Mouse (Mus musculus) hindbrain, postnatal 0 days (tissue): ENCODE measurements at regions not wholly inside any gene's neighbourhood (a gene's known extent, or its start where the extent isn't known, plus 50 kb on each side); places are given as distances from the start of the nearest gene placed in this dataset.

Source experiments
- ATAC-seq: fragments of 200-750 bp; cut with Nextera tagmentation; 2 replicates; pipeline ENCODE4 v1.8.0; 2017; ENCODE audit warnings: mild to moderate bottlenecking, moderate TSS enrichment, moderate library complexity
- DNase-seq: peaks from one replicate; pipeline ENCODE4 v3.0.0-alpha.2; 2015; ENCODE audit warnings: low spot score
- H3K27ac ChIP-seq: fragments of 300-500 bp; sonication (generic); 2 replicates; pipeline ENCODE4 v1.5.1; 2014; ENCODE audit warnings: mild to moderate bottlenecking
- H3K27me3 ChIP-seq: fragments of 300-500 bp; sonication (generic); 2 replicates; pipeline ENCODE4 v1.6.1; 2014; ENCODE audit warnings: low read length, mixed read lengths; ENCODE audit not compliant: insufficient read depth
- H3K36me3 ChIP-seq: fragments of 300-500 bp; sonication (generic); 2 replicates; pipeline ENCODE4 v1.6.1; 2014; ENCODE audit warnings: low read length, mixed read lengths; ENCODE audit not compliant: insufficient read depth
- H3K4me1 ChIP-seq: fragments of 300-500 bp; sonication (generic); 2 replicates; pipeline ENCODE4 v1.6.1; 2014; ENCODE audit warnings: antibody characterized with exemption, low read length, mixed read lengths; ENCODE audit not compliant: insufficient read depth
- H3K4me2 ChIP-seq: fragments of 300-500 bp; sonication (generic); 2 replicates; pipeline ENCODE4 v1.6.1; 2014; ENCODE audit warnings: low read depth, mild to moderate bottlenecking, low read length, moderate library complexity, mixed read lengths
- H3K4me3 ChIP-seq: fragments of 300-500 bp; sonication (generic); 2 replicates; pipeline ENCODE4 v1.5.1; 2014; ENCODE audit warnings: low read length
- H3K9ac ChIP-seq: fragments of 300-500 bp; sonication (generic); replicated peaks from 2 replicates; pipeline ENCODE4 v1.6.1; 2014; ENCODE audit warnings: mild to moderate bottlenecking, low read length, moderate library complexity, mixed read lengths
- H3K9me3 ChIP-seq: fragments of 300-500 bp; sonication (generic); 2 replicates; pipeline ENCODE4 v1.6.1; 2016; ENCODE audit warnings: low read length, mixed read lengths
- CTCF ChIP-seq: IDR thresholded peaks from 2 replicates; pipeline ENCODE4 v1.5.1; 2016; ENCODE audit warnings: antibody characterized with exemption, control low read depth, low read depth
- WGBS: fragments of 180-500 bp; shearing (Covaris S2); extraction: QIAGEN DNeasy Blood & Tissue Kit; methylation state at CpG from one replicate; pipeline ENCODE4 v1.1.7; 2014; 5-methylcytosine and 5-hydroxymethylcytosine counted together

GRCm38 (mm10) chr15:71275876-71276565, 2558.3 kb upstream of the Gm6569 start:
- Histone ChIP-seq H3K27me3 (no peaks in the 10 kb centered on the region), H3K27ac (no peak overlapping the region), H3K4me2 (no peak overlapping the region), H3K9ac (no peak overlapping the region), H3K9me3 (no peaks in the 10 kb centered on the region), H3K4me3 (no peak overlapping the region), H3K4me1 (no peaks in the 10 kb centered on the region), H3K36me3 (no peaks in the 10 kb centered on the region)
- no peak for TF ChIP-seq CTCF
- 62% methylated on average over 2 of the region's 2 CpGs for WGBS
- DNase-seq: peak; percentile 37
- no peak for ATAC-seq

DNA sequence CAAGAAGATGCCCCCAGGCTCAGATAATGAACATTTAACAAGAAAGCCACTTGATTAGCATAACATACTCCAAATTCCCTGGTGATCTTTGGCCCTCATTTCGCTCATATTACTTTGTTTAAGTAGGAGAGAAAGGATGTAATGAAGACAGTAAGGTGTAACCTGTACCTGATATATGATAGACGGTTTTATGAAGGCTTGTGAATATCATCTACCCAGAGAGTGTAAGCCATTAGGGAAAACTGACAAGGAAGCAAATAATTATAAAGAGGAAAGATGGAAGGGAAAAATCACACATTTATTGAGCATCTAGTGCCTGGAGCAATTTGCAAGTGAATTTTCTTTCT, 2557.8 kb upstream of the Gm6569 start:
- Histone ChIP-seq H3K4me1 (no peaks in the 10 kb centered on the region), H3K9ac (no peak overlapping the region), H3K9me3 (no peaks in the 10 kb centered on the region), H3K36me3 (no peaks in the 10 kb centered on the region), H3K27ac (no peak overlapping the region), H3K27me3 (no peaks in the 10 kb centered on the region), H3K4me3 (no peak overlapping the region), H3K4me2 (no peak overlapping the region)
- ATAC-seq (no peak), DNase-seq (no peak)
- TF ChIP-seq CTCF: no peak
- WGBS: 55% methylated on average over 2 of the region's 2 CpGs

DNA sequence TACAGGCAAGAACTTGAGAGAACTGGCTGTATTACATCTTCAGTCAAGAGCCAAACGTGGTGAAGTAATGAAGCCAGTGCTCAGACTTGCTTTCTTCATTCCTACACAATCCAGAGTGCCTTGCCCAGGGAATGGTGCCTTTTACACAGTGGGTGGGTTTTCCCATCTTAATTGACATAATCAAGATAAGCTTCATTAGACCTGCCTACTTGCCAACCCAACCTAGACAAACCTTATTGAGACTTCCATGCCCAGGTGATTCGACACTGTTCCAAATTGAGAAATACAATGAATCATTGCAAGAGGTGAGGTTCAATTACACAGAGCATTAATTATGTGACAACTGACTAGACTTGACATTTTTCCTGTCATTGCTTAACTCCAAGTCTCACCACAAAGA, 2557.0 kb upstream of the Gm6569 start:
- Histone ChIP-seq H3K9me3 (no peaks in the 10 kb centered on the region), H3K4me3 (no peak overlapping the region), H3K27ac (no peak overlapping the region), H3K36me3 (no peaks in the 10 kb centered on the region), H3K9ac (no peak overlapping the region), H3K4me1 (no peaks in the 10 kb centered on the region), H3K4me2 (no peak overlapping the region), H3K27me3 (no peaks in the 10 kb centered on the region)
- peak; percentile 1 for DNase-seq
- no peak for TF ChIP-seq CTCF
- whole genome bisulfite sequencing: 63% methylated on average over 2 of the region's 2 CpGs
- no peak for ATAC-seq

- 74% methylated on average over 3 of the region's 3 CpGs for WGBS
- Histone ChIP-seq H3K36me3 (no peaks in the 10 kb centered on the region), H3K9ac (no peak overlapping the region), H3K27ac (no peak overlapping the region), H3K27me3 (no peaks in the 10 kb centered on the region), H3K4me3 (no peak overlapping the region), H3K4me1 (no peaks in the 10 kb centered on the region), H3K9me3 (no peaks in the 10 kb centered on the region), H3K4me2 (no peak overlapping the region)
- DNase-seq (no peak), ATAC-seq (no peak)
- TF ChIP-seq CTCF: no peak
Measured at GRCm38 (mm10) chr15:71283775-71284174, 2550.6 kb upstream of the Gm6569 start.

- no peak for DNase-seq
- Histone ChIP-seq H3K4me2 (no peak overlapping the region), H3K27ac (no peak overlapping the region), H3K27me3 (no peaks in the 10 kb centered on the region), H3K4me1 (no peaks in the 10 kb centered on the region), H3K36me3 (no peaks in the 10 kb centered on the region), H3K9me3 (no peaks in the 10 kb centered on the region), H3K9ac (no peak overlapping the region), H3K4me3 (no peak overlapping the region)
- no peak for TF ChIP-seq CTCF
- ATAC-seq: no peak
Measured at GRCm38 (mm10) chr15:71302541-71302940, 2531.8 kb upstream of the Gm6569 start.

DNA sequence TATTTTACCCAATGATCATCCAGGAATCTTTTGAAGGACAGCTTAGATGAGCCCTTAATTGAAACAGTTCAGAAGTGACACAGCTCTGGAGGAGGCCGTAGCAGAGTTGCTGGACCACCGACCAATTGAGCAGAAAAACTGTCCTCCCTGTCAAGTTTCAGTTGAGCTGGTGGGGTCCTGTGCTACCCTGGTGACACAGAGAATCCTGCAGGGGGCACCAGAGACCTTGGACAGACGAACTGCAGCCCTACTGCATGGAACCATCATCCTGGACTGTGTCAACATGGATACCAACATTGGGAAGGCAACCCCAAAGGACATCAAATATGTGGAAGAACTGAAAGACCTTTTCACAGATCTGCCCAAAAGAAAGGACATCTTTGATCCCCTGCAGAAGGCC, 2524.1 kb upstream of the Gm6569 start:
- H3K4me3 ChIP-seq: no peak overlapping the region
- no peaks in the 10 kb centered on the region for H3K36me3 ChIP-seq
- no peaks in the 10 kb centered on the region for H3K9me3 ChIP-seq
- ATAC-seq (no peak), DNase-seq (no peak)
- H3K9ac ChIP-seq: no peak overlapping the region
- 76% methylated on average over 3 of the region's 3 CpGs for WGBS
- H3K4me1 ChIP-seq: no peaks in the 10 kb centered on the region
- H3K27me3 ChIP-seq: no peaks in the 10 kb centered on the region
- no peak overlapping the region for H3K27ac ChIP-seq
- no peak overlapping the region for H3K4me2 ChIP-seq
- TF ChIP-seq CTCF: no peak

DNA sequence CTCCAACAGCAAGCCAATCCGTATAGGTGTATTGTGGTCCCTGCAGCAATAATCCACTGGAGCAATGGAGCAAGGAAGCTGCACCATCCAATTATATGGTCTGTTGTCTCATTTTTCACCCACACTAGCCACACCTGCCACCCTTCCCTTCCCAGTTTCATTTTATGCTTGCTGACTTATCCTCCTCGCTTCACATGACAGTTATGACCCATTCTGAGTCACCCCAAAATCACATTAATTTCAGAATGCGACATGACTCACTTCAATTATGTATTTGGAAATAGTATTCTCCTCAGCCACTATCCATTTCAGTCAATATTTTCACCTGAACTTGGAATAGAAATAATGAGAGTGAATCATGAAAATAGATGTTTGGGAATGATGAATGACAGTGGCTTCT, 2507.8 kb upstream of the Gm6569 start:
- ATAC-seq (no peak), DNase-seq (no peak)
- H3K9me3 ChIP-seq: no peaks in the 10 kb centered on the region
- H3K9ac ChIP-seq: no peak overlapping the region
- no peak overlapping the region for H3K4me3 ChIP-seq
- no peaks in the 10 kb centered on the region for H3K36me3 ChIP-seq
- no peak overlapping the region for H3K27ac ChIP-seq
- TF ChIP-seq CTCF: no peak
- H3K4me2 ChIP-seq: no peak overlapping the region
- 78% methylated on average over 3 of the region's 3 CpGs for WGBS
- no peaks in the 10 kb centered on the region for H3K27me3 ChIP-seq
- no peaks in the 10 kb centered on the region for H3K4me1 ChIP-seq
